In genomic region chr2:166792355-166792754, GRCm38 (mm10) we compare ENCODE assay signal across 8 mouse cellular contexts. TPM values are rescaled to one million over a fixed set of nuclear protein-coding genes. Genes with fewer than 3 reads are reported as not detected.
A peak's percentile ranks its signal among the peaks of the same experiment; 100 is the strongest.
DNase-seq lines count a peak whose midpoint lies in the region; ATAC-seq and TF ChIP-seq lines count a peak whose summit lies in the region.

Trp53rkb (plus strand) TSS chr2:166792531.

- peaks cover 17% of the 10 kb centered on the region for H3K79me2 ChIP-seq in myocyte (ENCODE audit: control insufficient read depth, insufficient read depth)

- H3K4me2 ChIP-seq in hindbrain, embryonic 16.5 days (ENCODE audit: low read length): peak within 1 kb of the TSS; percentile 74
- H3K4me2 ChIP-seq in myocyte (ENCODE audit: low read depth): peak within 1 kb of the TSS; percentile 77

- no peaks in the 10 kb centered on the region for H3K27me3 ChIP-seq in hindbrain, embryonic 16.5 days (replicated peaks; ENCODE audit: control insufficient read depth, insufficient read depth, low read length)
- no peaks in the 10 kb centered on the region for H3K27me3 ChIP-seq in myocyte (ENCODE audit: control insufficient read depth, insufficient read depth, insufficient read length)

- peak within 1 kb of the TSS; percentile 64 for H3K4me3 ChIP-seq in left cerebral cortex, adult 2 months
- peak within 1 kb of the TSS; percentile 76 for H3K4me3 ChIP-seq in hindbrain, embryonic 16.5 days (ENCODE audit: low read length)
- peak within 1 kb of the TSS; percentile 45 for H3K4me3 ChIP-seq in myocyte

- H3K27ac ChIP-seq in left cerebral cortex, adult 2 months: peak within 1 kb of the TSS; percentile 80
- peak within 1 kb of the TSS; percentile 69 for H3K27ac ChIP-seq in hindbrain, embryonic 16.5 days (ENCODE audit: low read depth, low read length)

- no peak for DNase-seq in left cerebral cortex, adult 2 months (ENCODE audit: extremely low spot score in 1 of 2, low spot score in 2 of 2)
- DNase-seq in left cerebral cortex, adult 18-20 months (ENCODE audit: low spot score in 2 of 2): no peak
- DNase-seq in embryo, embryonic 11 days: peak; percentile 47
- no peak for DNase-seq in T-cell, adult 2 months (ENCODE audit: low spot score)
- no peak for DNase-seq in cerebellum, adult 11-12 months
- DNase-seq in adrenal gland, postnatal 10 days: no peak

- no peak for TF ChIP-seq POLR2A in myocyte (IDR thresholded peaks at IDR 0.05; ENCODE audit: insufficient read length, low read depth)

- peak; percentile 84 for ATAC-seq in hindbrain, embryonic 16.5 days

- H3K4me1 ChIP-seq in hindbrain, embryonic 16.5 days (ENCODE audit: control insufficient read depth, insufficient read depth, low read depth, low read length): peaks cover 13% of the 10 kb centered on the region

- peaks cover 3% of the 10 kb centered on the region for H3K36me3 ChIP-seq in hindbrain, embryonic 16.5 days (ENCODE audit: control insufficient read depth, insufficient read depth, low read length)
- H3K36me3 ChIP-seq in myocyte (ENCODE audit: control insufficient read depth, insufficient read depth): peaks cover 8% of the 10 kb centered on the region

- intact Hi-C loops in left cerebral cortex, adult 2 months (cut with DNase I): no loop called here

- H3ac ChIP-seq in myocyte (ENCODE audit: control insufficient read depth, insufficient read length): peak within 1 kb of the TSS; percentile 48

- peak within 1 kb of the TSS; percentile 69; the same call in 1 of the 2 replicates for H3K9ac ChIP-seq in hindbrain, embryonic 16.5 days (ENCODE audit: low read depth, low read length)

- TF ChIP-seq CTCF in left cerebral cortex, adult 2 months (IDR thresholded peaks at IDR 0.05): no peak

- H3K9me3 ChIP-seq in hindbrain, embryonic 16.5 days (ENCODE audit: control insufficient read depth, low read length): no peaks in the 10 kb centered on the region

- WGBS in hindbrain, embryonic 16.5 days: 17% methylated on average over 5 of the region's 5 CpGs

TF ChIP-seq in myocyte, 11 proteins besides CTCF, POLR2A, EP300 and RAD21:
- TF ChIP-seq POLR2AphosphoS2 (IDR thresholded peaks at IDR 0.05; ENCODE audit: insufficient read length, low read depth): no peak
- no peak for TF ChIP-seq MAX (IDR thresholded peaks at IDR 0.05; ENCODE audit: low read depth)
- no peak for TF ChIP-seq E2F4 (IDR thresholded peaks at IDR 0.05; ENCODE audit: insufficient read depth)
- TF ChIP-seq MYOG (IDR thresholded peaks at IDR 0.05; ENCODE audit: control insufficient read depth in 1 of 3, insufficient read depth in 1 of 3, insufficient read length in 2 of 3, low read depth in 2 of 3): no peak
- no peak for TF ChIP-seq TCF12 (IDR thresholded peaks at IDR 0.05; ENCODE audit: insufficient read depth, poor library complexity, severe bottlenecking)
- TF ChIP-seq TCF3 (IDR thresholded peaks at IDR 0.05; ENCODE audit: insufficient read length, low read depth): no peak
- TF ChIP-seq SRF (IDR thresholded peaks at IDR 0.05; ENCODE audit: control insufficient read depth, insufficient read length, low read depth): no peak
- no peak for TF ChIP-seq REST (IDR thresholded peaks at IDR 0.05; ENCODE audit: insufficient read depth, insufficient read length)
- no peak for TF ChIP-seq USF1 (IDR thresholded peaks at IDR 0.05; ENCODE audit: low read depth)
- no peak for TF ChIP-seq CEBPB (IDR thresholded peaks at IDR 0.05; ENCODE audit: insufficient read depth, poor library complexity, severe bottlenecking)
- TF ChIP-seq MYOD1 (IDR thresholded peaks at IDR 0.05; ENCODE audit: control insufficient read depth in 1 of 3, insufficient read length in 2 of 3, low read depth in 2 of 3): no peak

RNA-seq across cellular contexts. Expression of gene Trp53rkb, which starts in this region (rescaled TPM):
- 1 to 10 TPM; 5.3 to 6.4 TPM for total RNA-seq in left cerebral cortex, adult 2 months (2021)
- total RNA-seq in left cerebral cortex, adult 18-20 months (2021): 1 to 10 TPM; 6.9 to 7.1 TPM
- polyA plus RNA-seq in hindbrain, embryonic 16.5 days (2015; fragmentation: Nextera tagmentation; extraction: Ambion mirVana): 7.3 and 7.8 TPM in 2 replicates
- 4.7 TPM for polyA plus RNA-seq in myocyte (2012; fragmentation: generic; extraction: Trizol)
- 1 to 10 TPM; 4.5 to 6.2 TPM for total RNA-seq in adrenal gland, postnatal 10 days (2021)
